Mouse (Mus musculus) liver, embryonic 14.5 days (tissue): Measurements from ENCODE around the gene Mcm2.

ENCODE experiments used
- CTCF ChIP-seq: IDR thresholded peaks from 2 replicates; pipeline ENCODE4 v1.5.1; 2016; ENCODE audit warnings: antibody characterized with exemption, low read depth, control low read depth
- EP300 ChIP-seq: IDR thresholded peaks from 2 replicates; pipeline ENCODE4 v1.6.1; 2016; ENCODE audit warnings: antibody characterized with exemption, low read depth

GRCm38 (mm10) chr6:88937971-88938663 is 39.5 kb upstream of the Mcm2 start:
- TF ChIP-seq CTCF (no peak), EP300 (no peak)
